Mouse (Mus musculus) testis, postnatal 14 days (tissue): ENCODE data around the gene Mpp3.
"Not testable (repeated sequence)": the region's sequence is repeated elsewhere in the genome, so short reads cannot be mapped to it uniquely, and the experiment has no call there.

ENCODE experiments used
- DNase-seq: peaks from one replicate; pipeline ENCODE4 v3.0.0; 2021; ENCODE audit warnings: low spot score

Mpp3 gene

DNA sequence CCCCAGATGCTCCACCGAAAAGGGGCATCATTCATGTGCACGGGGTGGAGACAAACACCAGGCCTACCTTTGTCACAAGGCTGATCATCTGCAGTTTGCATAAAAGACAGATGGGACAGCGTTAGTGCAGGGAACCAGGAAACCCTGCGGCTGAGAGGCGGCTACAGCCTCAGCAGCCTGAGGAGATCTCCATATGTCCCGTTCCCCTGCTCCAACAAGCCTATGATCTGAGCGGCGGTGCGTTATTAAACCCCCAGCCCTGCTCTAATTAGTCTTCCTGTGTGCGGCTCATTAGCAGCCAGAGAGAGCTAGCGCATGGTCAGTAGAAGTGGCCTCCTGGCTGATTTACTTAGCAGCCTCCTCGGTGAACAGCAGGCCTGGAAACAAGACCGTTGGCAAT is 18.1 kb downstream of the Mpp3 start:
- DNase-seq = no peak

DNA sequence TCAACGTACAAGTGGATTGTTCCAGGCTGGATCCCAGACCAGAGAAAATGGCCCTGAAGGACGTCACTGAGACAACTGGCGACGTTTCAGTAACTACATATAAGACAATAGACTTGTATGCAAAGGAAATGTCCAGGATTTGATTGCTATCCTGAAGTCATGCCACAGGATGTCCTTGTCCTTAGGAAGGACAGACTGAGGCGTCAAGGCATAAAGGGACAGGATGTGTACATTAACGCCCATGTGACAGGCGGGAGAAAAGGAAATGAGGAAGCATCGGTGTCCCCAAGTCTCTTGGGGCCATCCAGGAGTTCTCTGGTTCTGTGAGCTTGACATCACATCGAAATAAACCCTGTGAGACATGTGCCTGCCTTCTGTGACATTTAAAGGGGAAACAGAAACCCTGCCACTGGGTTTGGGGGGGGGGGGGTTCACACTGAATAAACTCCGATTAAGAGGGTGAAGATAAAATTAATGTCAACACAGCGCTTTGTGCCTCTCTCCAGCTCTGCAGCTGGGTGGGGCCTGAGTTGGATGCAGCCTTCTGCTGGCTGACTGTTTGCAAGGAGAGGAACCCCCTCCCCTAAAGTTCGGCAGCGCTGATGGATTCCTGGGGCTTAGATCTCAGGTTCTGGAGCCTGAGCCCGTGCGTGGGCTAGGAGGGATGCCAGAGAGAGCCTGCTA is 19.2 kb downstream of the Mpp3 start:
- no peak for DNase-seq

DNA sequence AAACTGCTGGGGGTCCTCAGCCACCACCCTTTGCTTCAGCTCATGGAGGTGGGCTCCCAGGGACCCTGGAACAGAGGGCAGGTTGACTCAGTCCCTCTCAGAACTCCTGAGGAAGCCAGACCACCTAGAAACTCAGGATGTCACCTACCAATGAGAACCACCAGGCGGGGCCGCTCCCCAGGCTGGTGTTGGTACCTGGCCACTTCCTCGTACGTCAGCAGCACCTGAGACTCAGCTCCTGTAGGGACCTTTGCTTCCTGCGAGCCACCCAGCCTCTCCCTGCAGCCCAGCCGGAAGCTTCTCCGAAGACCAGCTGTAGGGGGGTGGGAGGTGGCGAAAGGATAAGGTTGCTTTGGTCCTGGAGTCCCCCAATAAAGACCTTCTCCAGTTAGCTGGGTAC is 19.9 kb downstream of the Mpp3 start:
- no peak for DNase-seq

DNA sequence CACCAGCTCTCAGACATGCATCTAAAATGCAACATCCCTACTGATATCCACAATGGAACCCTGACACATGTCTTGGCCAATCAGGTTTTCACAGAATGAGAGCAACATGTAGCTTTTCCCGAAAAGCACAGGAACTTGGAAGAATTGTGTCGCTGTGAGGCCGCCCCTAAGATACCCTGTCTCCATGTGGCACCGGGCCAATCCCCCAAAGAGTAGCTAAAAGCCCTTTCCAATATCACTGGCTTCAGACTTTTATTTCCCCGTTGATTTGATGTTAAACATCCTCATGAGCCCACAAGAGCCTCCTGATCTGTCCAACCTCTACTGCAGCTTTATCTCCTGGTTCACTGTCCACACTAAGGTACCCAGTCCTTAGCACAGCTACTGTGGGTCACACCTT is 21.6 kb downstream of the Mpp3 start:
- no peak for DNase-seq

DNA sequence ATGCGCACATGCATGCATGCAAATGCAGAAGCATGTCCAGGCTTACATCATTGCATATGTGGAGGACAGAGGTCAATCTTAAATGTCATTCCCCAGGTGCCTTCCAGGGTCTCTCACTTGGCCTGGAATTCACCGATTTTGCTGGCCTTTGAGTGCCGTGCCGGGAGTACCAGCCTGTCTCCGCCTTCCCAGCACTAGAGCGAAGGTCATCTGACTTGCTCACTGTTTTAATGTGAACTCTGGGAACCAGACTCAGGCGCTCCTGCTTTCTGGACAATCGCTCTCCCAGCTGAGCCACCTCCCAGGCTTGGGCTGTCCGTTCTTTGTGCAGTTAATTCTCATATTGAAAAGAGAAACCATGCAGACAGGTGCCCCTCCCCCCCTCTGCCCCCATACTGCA is 22.0 kb downstream of the Mpp3 start:
- no peak for DNase-seq

DNA sequence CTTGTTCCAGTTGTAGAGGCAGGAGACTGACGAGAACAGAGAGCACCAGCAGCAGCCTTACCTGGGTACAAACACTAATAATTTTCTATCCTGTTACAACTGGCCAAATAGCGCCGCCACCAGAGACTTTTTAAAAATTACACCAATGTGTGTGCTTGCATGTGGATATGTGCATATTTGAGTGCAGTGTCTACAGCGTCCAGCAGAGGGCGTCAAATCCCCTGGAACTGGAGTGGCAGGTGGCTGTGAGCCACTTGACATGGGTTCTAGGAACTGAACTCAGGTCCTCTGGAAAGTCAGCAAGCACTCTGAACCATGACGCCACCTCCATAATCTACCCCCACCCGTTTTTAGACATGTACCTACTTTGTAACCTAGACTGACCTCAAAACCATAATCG is 24.0 kb downstream of the Mpp3 start:
- DNase-seq = no peak

DNA sequence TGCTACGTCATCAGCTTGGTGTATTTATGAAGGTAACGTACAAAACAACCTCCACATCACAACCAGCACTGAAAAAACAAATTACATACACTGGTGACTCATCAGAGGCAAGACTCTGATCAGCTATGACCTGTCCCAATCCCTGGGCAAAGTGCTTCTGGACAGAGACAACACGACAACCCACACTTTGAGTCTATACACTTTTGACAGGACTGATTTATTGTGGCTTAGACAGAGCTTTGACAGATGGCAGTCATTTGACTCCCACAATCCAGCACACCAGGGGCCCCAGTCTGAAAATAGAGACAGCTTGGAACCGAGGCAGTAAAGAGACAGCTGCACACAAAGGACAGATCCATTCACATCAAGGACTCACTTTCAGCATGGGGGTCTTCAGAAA is 28.8 kb downstream of the Mpp3 start:
- DNase-seq = no peak

DNA sequence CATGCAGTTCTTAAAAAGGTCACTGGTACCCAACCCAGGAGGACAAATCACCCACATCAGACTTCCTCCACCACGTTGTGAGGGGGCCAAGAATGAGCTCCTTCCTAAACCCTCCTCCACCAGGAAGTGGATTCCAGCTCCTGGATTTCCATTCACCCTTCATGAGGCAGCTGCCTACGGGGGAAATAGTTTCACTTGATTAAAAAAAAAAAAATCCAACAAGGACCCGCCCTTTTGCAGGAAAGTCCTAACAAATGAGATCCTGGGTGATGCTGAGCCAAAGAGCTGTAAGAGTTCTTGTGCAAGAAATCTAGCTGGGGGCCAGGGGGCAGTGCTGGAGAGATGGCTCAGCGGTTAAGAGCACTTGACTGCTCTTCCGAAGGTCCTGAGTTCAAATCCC is 30.0 kb downstream of the Mpp3 start:
- no peak for DNase-seq

DNA sequence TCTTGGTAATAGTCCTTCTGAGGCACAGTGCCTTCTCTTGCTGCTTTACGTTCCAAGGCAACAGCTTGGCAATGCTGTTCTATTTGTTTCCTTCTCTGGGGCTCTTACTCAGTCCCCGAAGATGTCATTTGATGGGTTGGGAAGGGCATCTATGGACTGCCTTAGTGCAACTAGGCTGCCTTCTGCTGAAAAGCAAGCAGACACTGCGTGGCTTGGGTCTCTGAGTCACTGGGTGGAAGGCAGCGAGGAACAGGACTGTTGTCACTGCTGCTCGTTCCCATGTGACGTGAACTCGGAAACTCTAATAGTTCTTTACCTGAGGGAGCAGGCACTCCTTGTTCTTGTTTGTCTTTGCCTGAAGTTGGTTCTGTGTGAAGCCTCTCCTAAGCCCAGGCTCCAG is 32.3 kb downstream of the Mpp3 start:
- DNase-seq = no peak

DNA sequence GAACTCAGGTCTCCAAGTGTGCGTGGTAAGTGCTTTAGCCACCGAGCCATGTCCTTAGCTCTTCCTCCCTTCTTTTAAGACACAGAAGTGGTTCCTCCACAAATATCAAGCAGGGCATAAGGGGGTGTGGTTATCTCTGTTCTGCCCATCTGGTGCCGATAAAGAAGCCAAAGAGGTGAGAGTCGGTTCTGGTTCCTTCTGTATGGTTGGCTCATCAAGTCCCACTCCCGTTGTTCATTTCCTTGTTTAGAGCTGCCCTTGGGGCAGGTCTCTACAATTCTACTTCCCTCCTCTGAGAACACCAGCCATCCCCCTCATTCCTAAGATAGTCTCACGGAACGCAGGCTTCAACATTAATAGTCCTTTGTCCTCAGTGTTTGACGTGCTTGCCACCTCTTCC is 34.2 kb downstream of the Mpp3 start:
- peak; percentile 48 for DNase-seq

DNA sequence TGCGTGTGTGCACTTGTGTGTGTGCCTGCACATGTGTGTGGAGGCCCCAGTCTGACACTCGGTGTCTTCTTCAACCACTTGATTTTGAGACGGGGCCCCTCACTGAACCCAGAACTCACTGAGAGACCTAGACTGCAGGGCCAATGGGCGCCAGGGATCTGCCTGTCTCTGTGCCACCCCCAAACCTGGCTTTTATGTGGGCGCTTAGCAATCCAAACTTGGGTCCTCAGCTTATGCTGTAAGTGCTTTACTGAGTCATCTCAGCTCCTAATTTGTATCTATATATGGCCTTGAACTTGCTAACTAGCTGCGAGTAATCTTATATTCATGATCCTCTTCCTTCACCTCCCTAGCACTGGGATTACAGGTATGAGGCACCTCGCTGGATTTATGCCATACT is 35.9 kb downstream of the Mpp3 start:
- no peak for DNase-seq

DNA sequence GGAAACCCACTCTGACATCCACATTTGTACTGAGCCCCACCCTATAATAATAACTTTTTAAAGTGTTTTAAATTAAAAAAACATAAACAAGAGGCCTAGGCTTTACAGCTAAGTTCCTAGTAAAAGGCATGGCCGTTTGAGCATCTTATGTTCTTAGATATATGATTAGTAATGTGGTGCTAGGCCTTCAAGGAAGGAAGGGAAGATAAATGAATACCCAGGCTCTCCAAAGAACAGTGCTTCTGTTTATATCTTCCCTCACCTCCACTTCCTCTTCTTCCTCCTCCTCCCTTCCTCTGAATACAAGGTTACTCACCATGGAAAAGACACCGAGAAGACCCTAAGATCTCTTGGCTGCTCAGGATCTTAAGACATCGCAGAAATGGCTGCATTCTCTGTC is 36.4 kb downstream of the Mpp3 start:
- DNase-seq = no peak

DNA sequence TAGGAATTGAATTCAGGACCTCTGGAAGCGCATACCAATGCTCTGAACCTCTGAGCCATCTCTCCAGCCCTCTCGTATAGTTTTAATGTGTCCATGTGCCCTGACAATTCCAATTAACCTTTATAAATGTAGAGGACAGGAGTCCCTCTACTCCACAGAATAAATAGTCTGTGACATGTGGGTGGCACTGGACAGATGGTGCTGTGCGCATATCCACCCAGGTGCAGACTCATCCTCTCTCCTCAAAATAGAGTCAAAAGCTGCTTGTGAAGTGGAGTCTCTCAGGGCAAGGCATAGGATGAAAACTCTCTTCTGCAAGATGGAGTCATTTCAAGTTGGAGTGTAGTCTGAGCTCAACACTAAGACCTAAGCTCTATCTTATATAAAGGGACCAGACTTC is 38.0 kb downstream of the Mpp3 start:
- DNase-seq = no peak

DNA sequence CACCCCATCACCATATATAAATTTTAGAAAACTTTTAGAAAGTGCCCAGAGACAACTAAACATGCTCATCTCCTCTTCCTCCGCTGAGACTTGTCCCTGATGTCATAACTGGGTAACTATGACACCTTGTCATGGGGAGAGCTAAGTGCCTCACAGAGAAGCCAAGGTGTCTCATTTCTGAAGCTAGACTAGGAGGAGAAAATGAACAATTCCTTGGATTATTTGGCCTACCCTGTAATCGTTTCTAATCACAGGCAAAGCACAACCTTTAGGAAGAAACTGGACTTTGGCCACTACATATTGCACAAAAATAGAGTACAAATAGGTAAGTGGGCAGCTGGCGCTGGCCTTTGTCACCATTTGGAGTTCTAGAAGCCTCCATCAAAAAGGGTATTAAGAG is 41.3 kb downstream of the Mpp3 start, which contains the start of gene Dusp3:
Gene Dusp3 (minus strand): TSS at position 101 of the 400 bp plus-strand sequence.
- no peak for DNase-seq

DNA sequence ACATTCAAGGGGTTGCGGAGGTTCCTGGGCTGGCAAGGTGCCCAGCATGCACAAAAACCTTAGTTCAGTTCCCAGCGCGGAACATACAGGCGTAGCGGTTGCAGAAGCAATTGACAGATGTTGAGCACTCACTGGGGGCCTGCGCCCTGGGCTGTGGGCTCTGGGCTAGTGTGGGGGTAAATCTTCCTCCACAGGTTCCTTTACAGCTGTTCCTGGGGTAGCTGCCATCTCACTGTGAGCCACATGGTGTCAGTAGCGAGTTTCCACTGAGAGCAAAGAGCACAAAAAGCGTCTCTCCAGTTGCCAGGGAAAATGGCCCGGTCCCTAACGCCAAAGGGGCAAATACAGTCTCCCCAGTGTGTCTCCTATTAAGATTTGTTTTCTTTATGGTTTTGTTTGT is 42.3 kb downstream of the Mpp3 start:
- DNase-seq = peak; percentile 74

DNA sequence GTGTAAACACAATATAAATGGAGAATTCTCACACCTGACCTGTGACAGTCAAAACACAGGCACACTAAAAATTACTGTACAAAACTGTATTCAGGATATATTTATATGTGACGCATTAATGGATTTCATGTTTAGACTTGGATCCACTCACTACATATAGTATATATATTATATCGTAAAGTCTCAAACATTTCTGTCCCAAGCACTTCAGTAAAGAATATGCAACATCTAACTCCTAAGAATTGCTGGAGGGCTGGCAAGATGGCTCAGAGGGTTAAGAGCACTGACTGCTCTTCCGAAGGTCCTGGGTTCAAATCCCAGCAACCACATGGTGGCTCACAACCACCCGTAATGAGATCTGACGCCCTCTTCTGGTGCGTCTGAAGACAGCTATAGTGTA is 42.8 kb downstream of the Mpp3 start:
- DNase-seq = not testable (repeated sequence)

DNA sequence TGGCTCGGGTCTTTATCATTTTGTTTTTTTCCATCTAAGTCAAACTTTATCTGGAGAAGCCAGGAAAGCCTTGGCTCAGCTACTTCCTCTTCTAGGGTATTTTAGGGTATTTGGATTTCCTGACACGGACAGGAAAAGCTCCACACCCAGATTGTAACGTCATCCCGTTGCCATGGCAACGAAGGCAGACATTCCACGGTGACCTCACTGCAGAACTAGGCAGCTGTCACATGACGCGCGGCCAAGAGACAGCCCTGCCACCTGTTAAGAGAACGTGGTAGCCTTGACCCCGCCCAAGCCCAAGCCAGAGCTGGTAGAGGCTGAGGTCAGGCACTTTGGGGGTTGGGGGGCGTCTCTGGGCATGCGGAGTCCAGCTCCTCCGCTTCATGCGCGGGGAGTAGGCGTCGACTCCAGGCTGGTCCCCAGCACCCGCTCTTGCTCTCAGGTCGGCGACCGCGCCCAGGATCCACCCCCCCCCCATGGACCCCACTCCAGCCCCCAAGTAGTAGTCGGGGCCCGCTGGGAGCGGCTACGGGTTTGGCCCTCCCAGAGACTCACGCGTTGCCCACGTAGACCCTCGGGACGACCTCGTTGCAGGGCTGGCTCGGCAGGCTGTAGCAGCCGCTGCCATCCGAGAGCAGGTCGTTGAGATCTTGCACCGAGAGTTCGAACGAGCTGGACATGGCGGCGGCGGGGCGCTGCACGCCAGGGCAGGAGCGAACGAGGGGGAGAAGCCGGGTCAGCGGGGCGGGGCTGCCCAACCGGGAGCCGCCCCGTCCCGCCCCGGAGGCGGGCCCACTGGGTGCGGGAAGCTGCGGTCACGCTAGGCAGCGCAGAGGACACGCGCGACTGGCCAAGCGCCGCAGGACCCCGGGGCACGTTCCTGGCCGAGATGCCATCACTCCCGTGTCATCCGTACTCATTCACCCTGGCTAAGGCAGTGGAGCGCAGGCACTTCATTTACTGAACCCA is 43.9 kb downstream of the Mpp3 start, which contains the start of gene Cfap97d1:
Gene Cfap97d1 (plus strand): TSS at position 226 of the 972 bp plus-strand sequence.
- DNase-seq = peak; percentile 86

DNA sequence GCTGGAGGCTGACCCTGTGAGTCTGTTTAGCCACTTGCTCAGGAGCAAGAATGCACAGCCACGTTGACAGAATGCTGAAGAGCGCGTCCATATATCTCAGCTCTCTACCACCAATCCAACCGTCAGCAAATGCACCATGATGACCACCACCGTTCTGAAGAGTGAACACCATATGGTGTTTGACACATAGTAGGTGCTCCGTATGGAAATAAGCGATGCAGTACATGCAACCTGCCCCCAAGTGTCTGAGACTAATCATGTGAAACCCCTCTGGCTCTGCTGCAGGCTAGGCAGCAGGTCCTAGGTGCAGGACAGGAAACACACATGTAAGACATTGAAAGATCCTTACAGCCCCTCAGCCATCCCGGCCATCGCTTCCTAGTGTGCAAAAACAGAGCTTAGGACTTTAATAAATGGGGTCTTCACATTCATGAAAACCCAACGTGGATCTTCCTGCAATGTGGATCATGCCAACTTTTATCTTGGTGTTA is 44.8 kb downstream of the Mpp3 start:
- DNase-seq = no peak

DNA sequence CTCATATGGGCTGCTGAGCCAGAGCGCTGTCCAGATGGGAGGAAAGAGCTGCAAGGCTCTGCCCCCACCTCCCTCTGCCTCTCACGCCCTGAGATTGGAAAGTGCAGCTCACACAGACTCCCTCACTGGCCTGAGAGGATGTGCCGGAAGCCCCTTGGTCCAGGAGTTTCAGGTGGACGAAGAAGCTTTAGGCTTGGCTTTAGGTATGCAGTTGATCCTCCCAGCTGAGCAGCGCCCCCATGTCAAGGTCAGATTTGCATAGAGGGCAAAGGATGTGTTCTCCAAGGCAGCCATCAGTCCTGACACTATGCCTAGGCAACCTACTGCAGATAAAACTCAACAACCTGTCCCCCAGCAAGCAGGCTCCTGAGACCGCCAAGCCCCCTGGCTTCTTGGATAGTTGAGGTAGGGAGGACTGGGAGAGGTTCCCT is 45.3 kb downstream of the Mpp3 start:
- no peak for DNase-seq

DNA sequence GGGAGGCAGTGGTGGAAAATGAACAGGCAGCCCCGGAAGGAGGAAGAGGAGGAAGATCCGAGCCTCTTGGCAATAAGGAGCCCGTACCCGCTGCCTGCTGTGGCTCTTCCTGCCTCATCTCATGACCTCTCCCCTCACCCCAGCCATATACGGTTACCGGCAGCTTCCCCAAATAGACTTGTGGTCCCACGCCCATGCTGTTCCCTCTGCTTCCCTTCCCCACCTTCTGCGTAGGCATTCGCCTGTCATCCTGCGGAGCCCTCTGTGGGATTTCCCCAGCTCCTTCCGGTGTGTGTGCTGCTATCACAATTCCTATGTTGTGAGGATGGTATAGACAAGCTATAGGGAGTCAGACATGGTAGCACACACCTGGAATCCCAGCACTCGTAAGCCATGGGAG is 46.4 kb downstream of the Mpp3 start:
- no peak for DNase-seq

DNA sequence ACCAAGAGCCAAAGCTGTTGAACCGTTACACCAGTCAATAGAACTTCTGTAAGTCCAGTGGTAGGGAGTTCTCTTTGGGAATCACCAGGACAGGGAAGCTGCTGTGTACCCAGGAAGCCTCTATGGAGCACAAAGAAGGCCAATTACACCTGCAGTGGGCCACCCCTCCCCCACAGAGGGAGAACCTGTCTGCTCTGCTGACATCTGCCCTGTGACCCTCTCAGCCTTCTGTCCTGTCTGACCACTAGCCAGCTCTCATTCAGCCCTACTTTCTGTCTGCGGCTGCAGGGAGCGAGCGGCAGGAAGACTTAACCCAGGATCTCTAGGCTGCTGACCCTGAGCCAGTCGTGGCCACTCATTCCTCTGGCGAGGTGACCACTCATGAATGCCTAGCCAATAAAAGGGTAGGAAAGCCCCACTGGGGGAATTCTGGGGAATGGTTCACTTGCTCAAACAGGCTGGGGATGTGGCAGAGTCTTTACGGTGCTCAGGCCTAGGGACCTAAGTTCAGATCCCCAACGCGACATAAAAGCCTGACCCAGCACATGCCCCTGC is 47.6 kb downstream of the Mpp3 start:
- DNase-seq = no peak

DNA sequence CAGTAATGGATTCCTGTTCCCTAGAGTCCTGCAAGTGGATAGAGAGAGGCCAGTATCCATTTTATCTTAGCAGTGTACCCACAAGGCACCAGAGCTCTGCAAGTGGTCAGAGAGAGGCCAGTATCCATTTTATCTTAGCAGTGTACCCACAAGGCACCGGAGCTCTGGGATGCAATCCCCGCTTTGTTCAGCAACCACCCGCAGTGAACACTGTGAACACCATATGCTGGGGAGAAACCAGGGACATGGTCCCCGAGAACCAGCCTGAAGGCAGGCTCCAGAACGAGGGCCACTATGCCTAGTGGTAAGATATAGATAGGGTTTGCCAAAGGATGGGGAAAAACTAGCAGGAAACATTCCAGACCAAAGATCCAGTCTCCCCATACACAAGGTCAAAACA is 49.1 kb downstream of the Mpp3 start:
- DNase-seq = no peak

DNA sequence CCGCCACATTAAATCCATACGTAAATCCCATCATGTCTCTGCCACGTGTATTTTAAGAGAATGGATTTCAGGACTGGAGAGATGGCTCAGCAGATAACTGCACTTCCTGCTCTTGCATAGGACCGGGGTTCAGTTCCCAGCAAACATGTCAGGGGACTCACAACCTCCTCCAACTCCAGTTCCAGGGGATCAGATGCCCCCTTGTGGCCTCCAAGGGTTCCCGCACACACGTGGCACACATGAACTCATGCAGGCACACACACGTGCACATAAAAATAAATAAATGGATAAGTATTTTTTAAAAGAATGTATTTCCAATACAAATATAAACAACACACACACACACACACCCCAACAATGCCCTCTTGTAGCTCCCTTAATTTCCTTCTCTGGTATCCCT is 51.3 kb downstream of the Mpp3 start:
- no peak for DNase-seq
